Mouse (Mus musculus) myocyte (in vitro differentiated cells): ENCODE measurements around the gene Eif4a1. TPM values are rescaled to one million over a fixed set of nuclear protein-coding genes. Genes with fewer than 3 reads are reported as not detected.
A peak's percentile ranks its signal among the peaks of the same experiment; 100 is the strongest.

Experiments
- H3K27me3 ChIP-seq: one replicate; pipeline ENCODE4 v1.6.1; 2011; ENCODE audit not compliant: control insufficient read depth, insufficient read depth, insufficient read length
- H3K36me3 ChIP-seq: one replicate; pipeline ENCODE4 v1.6.1; 2011; ENCODE audit not compliant: control insufficient read depth, insufficient read depth
- H3K4me2 ChIP-seq: one replicate; pipeline ENCODE4 v1.6.1; 2011; ENCODE audit warnings: low read depth, control low read depth
- H3K4me3 ChIP-seq: one replicate; pipeline ENCODE4 v1.5.1; 2011; ENCODE audit warnings: mild to moderate bottlenecking, control low read depth, moderate library complexity
- H3K79me2 ChIP-seq: one replicate; pipeline ENCODE4 v1.6.1; 2011; ENCODE audit not compliant: control insufficient read depth, insufficient read depth
- H3ac ChIP-seq: one replicate; pipeline ENCODE4 v1.6.1; 2011; ENCODE audit not compliant: control insufficient read depth, insufficient read length
- CEBPB ChIP-seq: IDR thresholded peaks from 2 replicates; pipeline ENCODE4 v1.6.1; 2011; ENCODE audit warnings: mild to moderate bottlenecking, moderate library complexity; ENCODE audit not compliant: poor library complexity, insufficient read depth, severe bottlenecking
- E2F4 ChIP-seq: IDR thresholded peaks from one replicate; pipeline ENCODE4 v1.6.1; 2011; ENCODE audit warnings: mild to moderate bottlenecking, control low read depth, moderate library complexity; ENCODE audit not compliant: insufficient read depth
- MAX ChIP-seq: IDR thresholded peaks from one replicate; pipeline ENCODE4 v1.6.1; 2011; ENCODE audit warnings: low read depth, mild to moderate bottlenecking, control low read depth
- MYOD1 ChIP-seq, 3 experiments: IDR thresholded peaks; one replicate each; pipeline ENCODE4 v1.6.1; 2011; ENCODE audit warnings: control low read depth in 2 of 3, low read depth in 2 of 3, mild to moderate bottlenecking in 2 of 3, moderate library complexity in 1 of 3; ENCODE audit not compliant: insufficient read length in 2 of 3, control insufficient read depth in 1 of 3
- MYOG ChIP-seq, 3 experiments: IDR thresholded peaks; one replicate each; pipeline ENCODE4 v1.6.1; 2011; ENCODE audit warnings: control low read depth in 2 of 3, low read depth in 2 of 3, mild to moderate bottlenecking in 2 of 3; ENCODE audit not compliant: insufficient read length in 2 of 3, control insufficient read depth in 1 of 3, insufficient read depth in 1 of 3
- POLR2A ChIP-seq: IDR thresholded peaks from one replicate; pipeline ENCODE4 v1.6.1; 2011; ENCODE audit warnings: low read depth, mild to moderate bottlenecking, control low read depth, moderate library complexity; ENCODE audit not compliant: insufficient read length
- POLR2AphosphoS2 ChIP-seq: IDR thresholded peaks from one replicate; pipeline ENCODE4 v1.6.1; 2011; ENCODE audit warnings: low read depth, control low read depth; ENCODE audit not compliant: insufficient read length
- REST ChIP-seq: IDR thresholded peaks from one replicate; pipeline ENCODE4 v1.6.1; 2011; ENCODE audit warnings: mild to moderate bottlenecking, control low read depth, moderate library complexity; ENCODE audit not compliant: insufficient read depth, insufficient read length
- SRF ChIP-seq: IDR thresholded peaks from one replicate; pipeline ENCODE4 v1.6.1; 2011; ENCODE audit warnings: low read depth; ENCODE audit not compliant: control insufficient read depth, insufficient read length
- TCF12 ChIP-seq: IDR thresholded peaks from one replicate; pipeline ENCODE4 v1.6.1; 2011; ENCODE audit warnings: mild to moderate bottlenecking, control low read depth; ENCODE audit not compliant: poor library complexity, insufficient read depth, severe bottlenecking
- TCF3 ChIP-seq: IDR thresholded peaks from one replicate; pipeline ENCODE4 v1.6.1; 2011; ENCODE audit warnings: low read depth, control low read depth; ENCODE audit not compliant: insufficient read length
- USF1 ChIP-seq: IDR thresholded peaks from one replicate; pipeline ENCODE4 v1.6.1; 2011; ENCODE audit warnings: low read depth, mild to moderate bottlenecking, control low read depth, moderate library complexity
- polyA plus RNA-seq: library from polyadenylated mRNA; unstranded; fragments of >200 nt; fragmentation: generic; extraction: Trizol; gene quantifications from one replicate; pipeline ENCODE4 v1.2.1, GENCODE M21; 2012; ENCODE audit warnings: missing spikeins

The Eif4a1 gene
- polyA plus RNA-seq, 1 experiment = 553 TPM

GRCm38 (mm10) chr11:69715929-69716328 lies 43.7 kb upstream of the Eif4a1 start:
- H3K4me2 ChIP-seq = no peak overlapping the region
- 0 out of 2 replicates have a peak, but pooled peaks have one; percentile 16 for TF ChIP-seq CEBPB
- TF ChIP-seq MYOD1 (IDR thresholded peaks at IDR 0.05; ENCODE audit: control insufficient read depth in 1 of 3, insufficient read length in 2 of 3, low read depth in 2 of 3) = no peak

GRCm38 (mm10) chr11:69715482-69715881 lies 43.3 kb upstream of the Eif4a1 start:
- H3ac ChIP-seq = no peak overlapping the region
- H3K79me2 ChIP-seq = no peaks in the 10 kb centered on the region
- no peaks in the 10 kb centered on the region for H3K27me3 ChIP-seq
- no peaks in the 10 kb centered on the region for H3K36me3 ChIP-seq
- H3K4me3 ChIP-seq = no peak overlapping the region
- TF ChIP-seq USF1 (no peak), MAX (no peak), REST (no peak), TCF12 (no peak), MYOD1 (IDR thresholded peaks at IDR 0.05; ENCODE audit: control insufficient read depth in 1 of 3, insufficient read length in 2 of 3, low read depth in 2 of 3) (no peak), CEBPB (no peak), MYOG (IDR thresholded peaks at IDR 0.05; ENCODE audit: control insufficient read depth in 1 of 3, insufficient read depth in 1 of 3, insufficient read length in 2 of 3, low read depth in 2 of 3) (no peak), SRF (no peak), POLR2A (no peak), POLR2AphosphoS2 (no peak), TCF3 (no peak), E2F4 (no peak)
- no peak overlapping the region for H3K4me2 ChIP-seq

More at GRCm38 (mm10) chr11:69715929-69716328, 43.7 kb upstream of the Eif4a1 start:
- H3K27me3 ChIP-seq = no peaks in the 10 kb centered on the region
- no peaks in the 10 kb centered on the region for H3K36me3 ChIP-seq
- H3ac ChIP-seq = no peak overlapping the region
- no peaks in the 10 kb centered on the region for H3K79me2 ChIP-seq
- H3K4me3 ChIP-seq = no peak overlapping the region

- Histone ChIP-seq H3K4me2 (no peak overlapping the region), H3K79me2 (no peaks in the 10 kb centered on the region), H3K4me3 (no peak overlapping the region), H3ac (no peak overlapping the region), H3K27me3 (no peaks in the 10 kb centered on the region), H3K36me3 (no peaks in the 10 kb centered on the region)
- TF ChIP-seq MYOD1 (IDR thresholded peaks at IDR 0.05; ENCODE audit: control insufficient read depth in 1 of 3, insufficient read length in 2 of 3, low read depth in 2 of 3) = peak in 1 of 3 experiments; percentile 18
- TF ChIP-seq REST = no peak
These were observed 42.6 kb upstream of the Eif4a1 start for GRCm38 (mm10) chr11:69714636-69715329.

GRCm38 (mm10) chr11:69712954-69713672 lies 40.9 kb upstream of the Eif4a1 start:
- no peak for TF ChIP-seq E2F4
- TF ChIP-seq CEBPB = no peak
- TF ChIP-seq USF1 = no peak
- TF ChIP-seq SRF = no peak
- TF ChIP-seq REST = no peak
- TF ChIP-seq TCF12 = no peak
- no peak for TF ChIP-seq MAX
- no peak for TF ChIP-seq POLR2A
- no peak for TF ChIP-seq MYOD1 (IDR thresholded peaks at IDR 0.05; ENCODE audit: control insufficient read depth in 1 of 3, insufficient read length in 2 of 3, low read depth in 2 of 3)
- TF ChIP-seq POLR2AphosphoS2 = no peak
- TF ChIP-seq TCF3 = no peak
- TF ChIP-seq MYOG (IDR thresholded peaks at IDR 0.05; ENCODE audit: control insufficient read depth in 1 of 3, insufficient read depth in 1 of 3, insufficient read length in 2 of 3, low read depth in 2 of 3) = no peak
- Histone ChIP-seq H3K4me2 (no peak overlapping the region), H3K27me3 (no peaks in the 10 kb centered on the region), H3K4me3 (no peak overlapping the region), H3K79me2 (no peaks in the 10 kb centered on the region), H3ac (no peak overlapping the region), H3K36me3 (no peaks in the 10 kb centered on the region)

GRCm38 (mm10) chr11:69711082-69711481 lies 38.9 kb upstream of the Eif4a1 start:
- no peaks in the 10 kb centered on the region for H3K36me3 ChIP-seq
- H3K79me2 ChIP-seq = no peaks in the 10 kb centered on the region
- no peak overlapping the region for H3K4me3 ChIP-seq
- H3ac ChIP-seq = no peak overlapping the region
- no peak overlapping the region for H3K4me2 ChIP-seq
- H3K27me3 ChIP-seq = no peaks in the 10 kb centered on the region
- TF ChIP-seq MYOD1 (IDR thresholded peaks at IDR 0.05; ENCODE audit: control insufficient read depth in 1 of 3, insufficient read length in 2 of 3, low read depth in 2 of 3) = no peak
- no peak for TF ChIP-seq TCF3
- no peak for TF ChIP-seq TCF12
- TF ChIP-seq REST = no peak
- no peak for TF ChIP-seq SRF
- no peak for TF ChIP-seq USF1
- TF ChIP-seq MYOG (IDR thresholded peaks at IDR 0.05; ENCODE audit: control insufficient read depth in 1 of 3, insufficient read depth in 1 of 3, insufficient read length in 2 of 3, low read depth in 2 of 3) = no peak
- no peak for TF ChIP-seq E2F4
- TF ChIP-seq MAX = no peak
